Mouse (Mus musculus) forebrain, embryonic 14.5 days (tissue): ENCODE results near the gene Slitrk1. TPM values are rescaled to one million over a fixed set of nuclear protein-coding genes. Genes with fewer than 3 reads are reported as not detected.

Experiments used
- ATAC-seq: fragments of 200-750 bp; cut with Nextera tagmentation; 2 replicates; pipeline ENCODE4 v1.8.0; 2017; ENCODE audit warnings: mild to moderate bottlenecking, moderate library complexity
- DNase-seq: peaks from one replicate; pipeline ENCODE4 v3.0.0-alpha.2; 2015; ENCODE audit warnings: low spot score
- H3K27ac ChIP-seq: fragments of 300-500 bp; sonication (generic); 2 replicates; pipeline ENCODE4 v1.5.1; 2014; ENCODE audit warnings: low read depth, mild to moderate bottlenecking, control low read depth, low read length, moderate library complexity
- H3K27me3 ChIP-seq: fragments of 300-500 bp; sonication (generic); replicated peaks from 2 replicates; pipeline ENCODE4 v1.6.1; 2014; ENCODE audit warnings: low read length, control low read depth, mixed read lengths; ENCODE audit not compliant: control insufficient read depth, insufficient read depth
- H3K36me3 ChIP-seq: fragments of 300-500 bp; sonication (generic); 2 replicates; pipeline ENCODE4 v1.6.1; 2014; ENCODE audit warnings: low read length, control low read depth; ENCODE audit not compliant: control insufficient read depth, insufficient read depth
- H3K4me1 ChIP-seq: fragments of 300-500 bp; sonication (generic); 2 replicates; pipeline ENCODE4 v1.6.1; 2014; ENCODE audit warnings: antibody characterized with exemption, low read length, control low read depth; ENCODE audit not compliant: control insufficient read depth, insufficient read depth
- H3K4me2 ChIP-seq: fragments of 300-500 bp; sonication (generic); 2 replicates; pipeline ENCODE4 v1.6.1; 2014; ENCODE audit warnings: mild to moderate bottlenecking, control low read depth, low read length
- H3K4me3 ChIP-seq: fragments of 300-500 bp; sonication (generic); 2 replicates; pipeline ENCODE4 v1.5.1; 2014; ENCODE audit warnings: low read depth, low read length, control low read depth
- H3K9ac ChIP-seq: fragments of 300-500 bp; sonication (generic); 2 replicates; pipeline ENCODE4 v1.6.1; 2014; ENCODE audit warnings: mild to moderate bottlenecking, low read length, control low read depth, moderate library complexity
- H3K9me3 ChIP-seq: fragments of 300-500 bp; sonication (generic); replicated peaks from 2 replicates; pipeline ENCODE4 v1.6.1; 2016; ENCODE audit warnings: low read length, control low read depth, mixed read lengths; ENCODE audit not compliant: control insufficient read depth
- WGBS: fragments of 180-500 bp; shearing (Covaris S2); extraction: QIAGEN DNeasy Blood & Tissue Kit; methylation state at CpG from one replicate; pipeline ENCODE4 v1.1.7; 2014; 5-methylcytosine and 5-hydroxymethylcytosine counted together
- polyA plus RNA-seq: library from polyadenylated mRNA; unstranded; fragments of >200 nt; fragmentation: Nextera tagmentation; extraction: Ambion mirVana; gene quantifications from 2 replicates; pipeline ENCODE4 v1.2.1, GENCODE M21; 2014

The Slitrk1 gene
- polyA plus RNA-seq, 1 experiment from 2014 or later, result 13.4 TPM

DNA sequence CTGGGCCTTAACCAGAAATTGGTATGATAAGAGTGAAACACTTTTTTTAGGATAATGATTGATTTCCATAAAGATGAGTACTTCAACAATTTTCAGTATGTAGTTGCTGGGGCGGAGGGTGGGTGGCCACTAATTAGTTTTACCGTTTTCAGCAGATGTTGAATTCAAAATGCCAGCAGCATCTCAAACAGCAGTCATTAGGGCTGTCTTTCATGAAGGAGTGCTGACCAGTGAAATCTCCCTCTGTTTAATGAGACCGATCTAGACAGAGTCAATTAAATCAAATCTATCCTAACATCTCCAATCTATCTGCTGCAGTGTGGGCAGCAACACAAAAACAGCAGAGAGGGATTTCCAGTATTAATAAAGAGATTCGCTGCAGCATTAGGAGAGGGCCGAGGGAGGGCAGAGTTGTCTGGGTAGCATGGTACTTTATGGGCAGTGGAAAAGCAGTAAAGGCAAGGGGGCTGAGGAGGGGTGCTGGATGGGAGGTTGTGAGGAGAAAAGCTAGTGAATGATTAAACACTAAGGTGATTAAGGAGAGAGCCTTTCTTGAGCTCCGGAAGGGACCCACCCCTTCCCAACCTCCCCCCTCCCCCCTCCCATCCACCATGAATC is 4.5 kb downstream of the Slitrk1 start:
- Histone ChIP-seq H3K4me1 (peaks cover 20% of the 10 kb centered on the region; the same call in 1 of the 2 replicates), H3K27ac (no peak overlapping the region), H3K9me3 (no peaks in the 10 kb centered on the region), H3K4me3 (peak overlapping the region; percentile 60), H3K27me3 (no peaks in the 10 kb centered on the region), H3K9ac (peak overlapping the region; percentile 35; the same call in 1 of the 2 replicates), H3K36me3 (no peaks in the 10 kb centered on the region), H3K4me2 (peak overlapping the region; percentile 94)
- 3% methylated on average over 6 of the region's 6 CpGs for WGBS
- ATAC-seq, result peak; percentile 4; the same call in 1 of the 2 replicates
- peak; percentile 29 for DNase-seq

DNA sequence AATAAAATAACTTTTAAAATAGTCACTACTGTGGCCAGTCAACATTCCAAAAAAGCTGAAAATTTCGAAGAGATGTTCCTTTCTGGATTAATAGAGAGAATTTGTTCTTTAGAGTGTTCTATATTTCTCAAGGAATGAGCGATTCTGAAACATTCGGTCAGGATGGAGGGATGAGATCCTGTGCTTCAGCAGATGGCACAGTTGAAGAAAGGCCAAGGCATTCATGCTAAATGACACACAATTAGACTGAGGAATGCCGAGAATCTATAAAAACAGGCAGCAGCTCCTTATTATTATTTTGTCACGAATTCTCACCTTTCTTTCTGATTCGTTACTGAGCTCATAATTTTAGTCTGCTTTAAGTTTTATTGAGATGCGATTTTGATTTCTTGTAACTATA is 15.4 kb downstream of the Slitrk1 start:
- no peaks in the 10 kb centered on the region for H3K27me3 ChIP-seq
- H3K4me2 ChIP-seq, result no peak overlapping the region
- H3K4me3 ChIP-seq, result no peak overlapping the region
- no peak overlapping the region for H3K9ac ChIP-seq
- H3K36me3 ChIP-seq, result no peaks in the 10 kb centered on the region
- no peak overlapping the region for H3K27ac ChIP-seq
- H3K4me1 ChIP-seq, result no peaks in the 10 kb centered on the region
- no peaks in the 10 kb centered on the region for H3K9me3 ChIP-seq
- WGBS, result 71% methylated on average over 7 of the region's 7 CpGs
- no peak for ATAC-seq
- DNase-seq, result peak; percentile 32

DNA sequence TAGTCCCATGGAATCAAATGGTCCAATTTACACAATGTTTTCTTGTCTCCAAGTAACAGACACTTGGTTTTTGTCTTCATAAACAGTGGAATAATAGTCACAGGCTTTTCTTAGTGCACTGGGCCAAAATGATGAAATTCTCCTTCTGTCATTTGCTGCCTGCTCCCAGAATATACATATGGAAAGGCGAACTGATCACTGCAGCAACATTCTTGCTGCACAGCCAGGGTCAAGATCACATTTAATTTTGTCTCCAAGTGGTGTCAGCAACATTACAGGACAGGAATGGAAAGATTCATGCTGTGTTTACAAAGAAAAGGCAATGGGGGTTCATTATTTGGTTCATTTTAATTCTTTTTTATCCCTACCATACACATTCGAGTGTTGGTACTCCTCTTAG is 18.5 kb downstream of the Slitrk1 start:
- Histone ChIP-seq H3K27me3 (no peaks in the 10 kb centered on the region), H3K36me3 (no peaks in the 10 kb centered on the region), H3K9ac (no peak overlapping the region), H3K4me3 (no peak overlapping the region), H3K4me2 (no peak overlapping the region), H3K4me1 (no peaks in the 10 kb centered on the region), H3K9me3 (no peaks in the 10 kb centered on the region), H3K27ac (no peak overlapping the region)
- DNase-seq (peak; percentile 32), ATAC-seq (peak; percentile 23; the same call in 1 of the 2 replicates)
- 49% methylated on average over 2 of the region's 2 CpGs for WGBS

DNA sequence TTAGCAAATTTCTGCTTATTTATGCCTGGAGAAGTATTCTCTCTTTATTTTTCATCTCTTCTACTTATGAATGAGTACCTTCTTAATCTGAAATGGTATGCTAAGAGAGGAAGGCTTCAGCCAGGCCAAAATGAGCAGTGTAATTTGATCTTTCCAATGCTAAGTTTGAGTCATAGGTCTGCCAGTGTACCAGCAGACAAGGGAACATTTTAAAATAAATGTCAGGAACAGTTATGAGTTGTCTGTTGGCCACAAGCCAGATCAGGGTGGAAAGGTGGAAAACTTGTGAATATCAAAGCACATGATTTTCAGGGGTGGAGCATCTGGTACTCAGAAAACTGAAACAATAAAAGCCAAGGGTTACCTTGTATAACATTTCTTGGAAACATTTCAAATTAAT is 46.1 kb downstream of the Slitrk1 start:
- Histone ChIP-seq H3K9me3 (no peaks in the 10 kb centered on the region), H3K4me2 (no peak overlapping the region), H3K4me1 (no peaks in the 10 kb centered on the region), H3K9ac (no peak overlapping the region), H3K36me3 (no peaks in the 10 kb centered on the region), H3K4me3 (no peak overlapping the region), H3K27ac (no peak overlapping the region), H3K27me3 (no peaks in the 10 kb centered on the region)
- no peak for ATAC-seq
- DNase-seq, result no peak

DNA sequence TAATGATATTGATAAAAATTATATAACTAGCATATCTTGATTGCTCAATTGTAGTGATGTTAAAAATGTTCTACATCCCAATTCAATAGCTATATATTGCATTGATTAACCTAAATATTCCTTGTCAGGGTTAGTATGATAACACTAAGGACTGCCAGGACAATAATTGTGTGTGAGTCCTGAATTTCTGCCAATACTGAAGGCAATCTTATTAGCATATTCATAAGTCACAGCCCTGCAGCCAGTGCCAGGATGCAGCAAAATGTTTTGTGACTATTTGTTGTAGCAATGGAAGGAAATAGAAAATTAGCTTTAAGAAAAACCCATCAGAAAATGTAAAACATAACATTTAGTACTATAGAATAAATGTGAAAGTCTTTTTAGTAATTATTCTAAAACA is 49.3 kb downstream of the Slitrk1 start:
- Histone ChIP-seq H3K27ac (no peak overlapping the region), H3K9me3 (no peaks in the 10 kb centered on the region), H3K27me3 (no peaks in the 10 kb centered on the region), H3K36me3 (no peaks in the 10 kb centered on the region), H3K4me2 (no peak overlapping the region), H3K4me1 (no peaks in the 10 kb centered on the region), H3K9ac (no peak overlapping the region), H3K4me3 (no peak overlapping the region)
- peak; percentile 68 for DNase-seq
- peak; percentile 70; the same call in 1 of the 2 replicates for ATAC-seq

DNA sequence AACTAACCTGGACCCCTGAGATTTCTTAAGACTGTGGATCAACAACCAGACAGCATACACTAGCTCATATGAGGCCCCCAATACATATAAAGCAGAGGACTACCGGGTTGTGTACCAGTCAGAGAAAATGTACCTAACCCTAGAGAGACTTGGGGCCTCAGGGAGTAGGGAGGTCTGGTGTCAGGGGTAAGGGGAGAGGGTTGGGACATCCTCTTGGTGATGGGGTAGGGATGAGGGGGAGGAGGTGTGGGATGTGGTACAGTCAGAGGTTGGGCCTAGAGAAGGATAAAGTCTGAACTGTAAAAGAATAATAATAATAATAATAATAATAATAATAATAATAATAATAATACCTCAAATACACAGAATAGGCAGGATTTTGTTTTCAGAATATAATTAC is 54.6 kb downstream of the Slitrk1 start:
- H3K9me3 ChIP-seq, result no peaks in the 10 kb centered on the region
- ATAC-seq (no peak), DNase-seq (no peak)
- H3K4me1 ChIP-seq, result no peaks in the 10 kb centered on the region
- H3K4me3 ChIP-seq, result no peak overlapping the region
- 86% methylated on average over 1 of the region's 1 CpGs for WGBS
- H3K9ac ChIP-seq, result no peak overlapping the region
- no peaks in the 10 kb centered on the region for H3K27me3 ChIP-seq
- no peak overlapping the region for H3K4me2 ChIP-seq
- H3K27ac ChIP-seq, result no peak overlapping the region
- no peaks in the 10 kb centered on the region for H3K36me3 ChIP-seq
